Mouse (Mus musculus) thymus, adult 2 months (tissue): Measurements from ENCODE around the gene Surf4.

Experiments
- CTCF ChIP-seq: fragments of 200-500 bp; IDR thresholded peaks from 2 replicates; pipeline ENCODE4 v1.5.1; 2012; ENCODE audit warnings: mild to moderate bottlenecking, control low read depth, low read length, moderate library complexity, borderline replicate concordance; ENCODE audit not compliant: control insufficient read depth, poor library complexity, insufficient read depth; ENCODE audit errors: extremely low read depth
- POLR2A ChIP-seq: fragments of 200-500 bp; IDR thresholded peaks from 2 replicates; pipeline ENCODE4 v1.6.1; 2012; ENCODE audit warnings: mild to moderate bottlenecking, low read length, control low read depth, moderate library complexity; ENCODE audit not compliant: control insufficient read depth, poor library complexity, insufficient read depth; ENCODE audit errors: extremely low read depth

- TF ChIP-seq CTCF (no peak), POLR2A (no peak)
Measured at GRCm38 (mm10) chr2:26900731-26901130, 33.0 kb downstream of the Surf4 start.
